Mouse (Mus musculus): Measurements from ENCODE around the gene Slc25a19. TPM values are rescaled to one million over a fixed set of nuclear protein-coding genes. Genes with fewer than 3 reads are reported as not detected.

The Slc25a19 gene
- total and polyA plus RNA-seq, 2 experiments from 2014 or later, result 34.3 to 51.7 TPM

DNA sequence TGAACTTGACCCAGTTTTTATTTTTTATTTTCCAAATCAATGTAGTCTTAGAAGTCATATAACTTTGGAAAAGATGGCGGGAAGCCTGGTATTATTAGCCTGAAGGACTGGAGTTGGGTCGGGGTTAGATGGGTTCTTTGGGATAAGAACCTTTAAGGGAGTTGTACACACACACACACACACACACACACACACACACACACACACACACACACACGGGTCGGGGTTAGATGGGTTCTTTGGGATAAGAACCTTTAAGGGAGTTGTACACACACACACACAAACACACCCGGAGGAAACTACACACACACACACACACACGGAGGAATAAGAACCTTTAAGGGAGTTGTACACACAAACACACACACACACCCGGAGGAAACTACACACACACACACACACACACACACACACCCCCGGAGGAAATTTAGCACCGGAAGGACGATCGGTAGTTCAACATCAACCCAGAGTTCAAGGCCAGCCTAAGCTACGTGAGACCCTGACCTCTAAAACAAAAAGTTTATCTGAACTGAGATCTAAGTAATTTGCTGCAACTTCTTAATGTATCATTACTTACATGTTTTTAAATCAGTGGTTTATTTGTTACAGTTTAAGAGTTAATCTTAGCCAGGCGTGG is 488 bp upstream of the Slc25a19 start:
- Histone ChIP-seq H3K4me2 (ENCODE audit: low read depth) (peak overlapping the region; percentile 88), H3K9me3 (ENCODE audit: low read length) (no peaks in the 10 kb centered on the region), H3K27ac (ENCODE audit: low read depth, low read length) (no peak overlapping the region), H3K4me3 (ENCODE audit: low read depth, low read length) (peak overlapping the region; percentile 74), H3K27me3 (ENCODE audit: insufficient read depth, low read length) (no peaks in the 10 kb centered on the region), H3K4me1 (ENCODE audit: insufficient read depth) (peaks cover 5% of the 10 kb centered on the region; the same call in 1 of the 2 replicates), H3K36me3 (ENCODE audit: insufficient read depth) (no peaks in the 10 kb centered on the region), H3K9ac (peak overlapping the region; percentile 22)
- WGBS, result 53% methylated on average over 13 of the region's 13 CpGs
- DNase-seq (no peak), ATAC-seq (no peak)
- TF ChIP-seq CTCF (IDR thresholded peaks at IDR 0.05; ENCODE audit: low read depth), result no peak

DNA sequence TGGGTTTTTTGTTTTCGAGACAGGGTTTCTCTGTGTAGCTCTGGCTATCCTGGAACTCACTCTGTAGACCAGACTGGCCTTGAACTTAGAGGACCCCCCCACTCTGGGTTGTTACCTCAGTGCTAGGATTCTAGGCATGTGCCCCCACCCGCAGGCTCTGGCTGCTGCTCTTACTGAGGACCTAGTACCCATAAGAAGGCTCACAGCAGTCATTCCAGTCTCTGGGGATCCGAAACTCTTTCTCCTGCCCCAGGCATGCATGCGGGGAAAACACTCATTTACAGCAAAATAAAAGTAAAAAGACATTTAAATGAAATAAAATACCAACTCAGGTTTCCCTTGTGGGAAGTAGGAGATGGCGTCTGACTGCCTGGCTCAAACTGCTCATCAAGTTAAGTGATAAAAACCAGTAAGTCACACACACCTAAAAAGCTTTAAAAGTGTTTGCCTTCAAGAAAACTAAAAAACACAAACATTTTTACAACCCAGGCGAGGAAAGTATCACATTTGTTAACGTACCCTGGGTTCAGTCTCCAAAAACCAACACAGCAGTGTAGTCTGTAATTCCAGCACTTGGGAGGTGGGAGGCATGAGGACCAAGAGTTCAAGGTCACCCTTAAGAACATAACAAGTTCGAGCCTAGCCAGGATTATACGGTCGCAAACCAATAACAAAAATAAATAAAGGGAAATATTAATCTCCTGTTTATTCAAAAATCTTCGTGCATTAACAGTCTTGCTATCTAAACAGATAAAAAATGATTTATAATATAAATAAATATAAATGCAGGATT is 1.1 kb downstream of the Slc25a19 start:
- no peak for DNase-seq
- Histone ChIP-seq H3K27me3 (ENCODE audit: insufficient read depth, low read length) (no peaks in the 10 kb centered on the region), H3K27ac (ENCODE audit: low read depth, low read length) (no peak overlapping the region), H3K4me1 (ENCODE audit: insufficient read depth) (peaks cover 5% of the 10 kb centered on the region; the same call in 1 of the 2 replicates), H3K4me2 (ENCODE audit: low read depth) (peak overlapping the region; percentile 88), H3K36me3 (ENCODE audit: insufficient read depth) (peaks cover 11% of the 10 kb centered on the region), H3K9me3 (ENCODE audit: low read length) (no peaks in the 10 kb centered on the region), H3K4me3 (ENCODE audit: low read depth, low read length) (peak overlapping the region; percentile 74), H3K9ac (peak overlapping the region; percentile 65)
- no peak for TF ChIP-seq CTCF (IDR thresholded peaks at IDR 0.05; ENCODE audit: low read depth)
- WGBS, result 55% methylated on average over 11 of the region's 11 CpGs
- no peak for ATAC-seq

DNA sequence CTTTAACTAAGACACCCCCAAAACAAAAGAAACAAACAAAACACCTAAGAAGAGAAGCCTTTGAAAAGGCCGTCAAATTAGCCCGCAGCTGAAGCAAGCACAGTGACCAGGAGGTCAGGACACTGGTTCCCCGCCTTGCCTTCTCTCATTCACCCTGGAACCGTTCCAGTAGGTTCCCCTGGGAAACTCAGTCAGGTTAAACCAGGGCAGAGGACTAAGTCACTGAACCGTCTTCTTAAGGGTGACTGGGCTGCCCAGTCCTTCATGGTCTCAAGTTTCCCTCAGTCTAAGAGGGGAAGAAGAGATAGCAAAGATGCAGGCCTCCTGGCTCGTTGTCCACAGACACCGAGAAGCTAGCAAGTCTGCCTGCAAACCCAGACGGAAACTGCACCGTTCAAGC is 2.2 kb downstream of the Slc25a19 start:
- Histone ChIP-seq H3K36me3 (ENCODE audit: insufficient read depth) (peaks cover 19% of the 10 kb centered on the region), H3K4me1 (ENCODE audit: insufficient read depth) (peaks cover 5% of the 10 kb centered on the region; the same call in 1 of the 2 replicates), H3K9me3 (ENCODE audit: low read length) (no peaks in the 10 kb centered on the region), H3K9ac (no peak overlapping the region), H3K4me2 (ENCODE audit: low read depth) (no peak overlapping the region), H3K27ac (ENCODE audit: low read depth, low read length) (no peak overlapping the region), H3K4me3 (ENCODE audit: low read depth, low read length) (no peak overlapping the region), H3K27me3 (ENCODE audit: insufficient read depth, low read length) (no peaks in the 10 kb centered on the region)
- no peak for DNase-seq
- ATAC-seq, result no peak
- 77% methylated on average over 9 of the region's 9 CpGs for WGBS
- TF ChIP-seq CTCF (IDR thresholded peaks at IDR 0.05; ENCODE audit: low read depth), result no peak

DNA sequence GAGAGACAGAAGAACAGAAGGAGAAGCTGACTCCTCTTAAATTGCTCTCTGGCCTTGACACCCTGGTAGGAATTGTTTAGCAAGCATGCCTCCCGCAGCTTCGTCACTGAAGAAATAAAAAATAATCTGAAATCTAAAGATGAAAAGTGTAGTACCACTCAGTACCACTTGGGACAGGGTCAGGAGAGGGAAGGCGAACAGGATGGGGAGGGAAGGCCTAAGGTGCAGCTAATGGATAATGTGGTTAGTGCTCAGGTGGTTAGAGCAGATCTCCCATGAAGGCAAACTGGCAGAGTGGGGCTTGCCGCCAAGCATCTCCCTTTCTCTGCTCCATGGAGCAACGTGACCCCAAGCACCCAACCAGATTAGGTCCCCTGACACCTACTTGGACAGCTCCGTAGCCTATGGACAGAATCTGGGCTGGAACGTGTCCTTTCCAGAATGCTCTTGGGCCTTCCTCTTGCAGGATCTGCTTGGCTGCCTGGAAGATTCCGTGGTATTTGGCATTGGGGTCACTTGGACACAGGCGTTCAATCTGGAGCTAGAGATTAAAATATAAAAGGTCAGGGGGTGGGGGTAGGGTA is 4.5 kb downstream of the Slc25a19 start:
- no peak overlapping the region for H3K27ac ChIP-seq (ENCODE audit: low read depth, low read length)

DNA sequence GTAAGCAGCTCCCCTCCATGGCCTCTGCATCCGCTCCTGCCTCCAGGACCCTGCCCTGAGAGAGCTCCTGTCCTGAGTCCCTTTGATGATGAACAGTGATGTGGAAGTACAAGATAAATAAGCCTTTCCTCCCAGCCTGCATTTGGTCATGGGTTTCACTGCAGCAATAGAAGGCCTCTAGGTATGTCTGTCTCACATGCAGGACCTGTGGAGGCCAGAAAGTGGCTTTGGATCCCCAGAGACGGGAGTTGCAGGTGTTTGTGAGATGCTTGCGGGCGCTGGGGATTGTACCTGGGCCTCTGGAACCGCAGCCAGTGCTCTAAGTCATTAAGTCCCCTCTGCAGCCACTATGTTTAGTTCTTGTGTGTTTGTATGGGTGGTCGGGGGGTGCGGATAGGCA is 8.1 kb downstream of the Slc25a19 start:
- WGBS, result 95% methylated on average over 7 of the region's 7 CpGs
- no peak for TF ChIP-seq CTCF (IDR thresholded peaks at IDR 0.05; ENCODE audit: low read depth)

More for the DNA sequence above, 4.5 kb downstream of the Slc25a19 start:
- no peaks in the 10 kb centered on the region for H3K27me3 ChIP-seq (ENCODE audit: insufficient read depth, low read length)
- peaks cover 5% of the 10 kb centered on the region; the same call in 1 of the 2 replicates for H3K4me1 ChIP-seq (ENCODE audit: insufficient read depth)
- H3K9ac ChIP-seq, result no peak overlapping the region
- ATAC-seq, result no peak
- DNase-seq, result no peak
- WGBS, result 72% methylated on average over 9 of the region's 9 CpGs
- peaks cover 37% of the 10 kb centered on the region for H3K36me3 ChIP-seq (ENCODE audit: insufficient read depth)
- H3K4me3 ChIP-seq (ENCODE audit: low read depth, low read length), result no peak overlapping the region
- TF ChIP-seq CTCF (IDR thresholded peaks at IDR 0.05; ENCODE audit: low read depth), result peak; percentile 64
- no peaks in the 10 kb centered on the region for H3K9me3 ChIP-seq (ENCODE audit: low read length)
- no peak overlapping the region for H3K4me2 ChIP-seq (ENCODE audit: low read depth)

DNA sequence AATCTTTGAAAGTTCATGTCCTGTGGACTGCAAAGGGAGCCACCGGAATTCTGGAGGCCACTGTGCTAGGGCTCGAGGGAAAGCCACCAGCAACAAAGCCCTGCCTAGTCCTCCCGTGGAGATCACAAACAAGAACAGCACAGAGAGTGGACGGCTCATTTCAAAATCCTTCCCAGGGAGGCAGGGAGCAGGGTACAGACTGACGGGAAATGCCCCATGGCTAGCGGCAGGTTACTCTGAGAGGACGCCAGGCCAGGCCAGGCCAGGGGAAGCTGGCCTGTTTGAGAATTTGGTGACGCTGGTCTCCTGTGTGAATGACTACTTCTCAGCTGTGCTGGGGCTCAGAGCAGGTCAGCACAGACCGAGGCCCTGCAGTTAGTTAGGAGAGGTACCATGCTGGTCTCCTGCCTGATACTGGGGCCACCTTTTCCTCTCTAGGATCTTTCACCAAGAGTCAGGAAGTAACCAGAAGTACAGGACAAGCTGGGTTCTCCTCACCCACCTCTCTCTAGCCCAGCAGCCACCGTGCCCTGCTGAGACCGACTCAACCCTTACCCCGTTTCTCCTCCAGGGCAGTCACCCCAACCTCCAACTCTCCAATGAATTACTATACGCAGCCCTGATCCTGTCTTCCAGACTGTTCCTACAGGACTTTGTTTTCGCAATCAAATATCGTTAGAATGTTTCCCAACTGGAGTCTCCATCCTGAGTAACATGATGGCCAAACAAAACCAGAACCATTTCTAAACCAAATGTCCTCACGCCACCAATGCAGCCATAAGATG is 9.2 kb downstream of the Slc25a19 start:
- H3K36me3 ChIP-seq (ENCODE audit: insufficient read depth), result peaks cover 52% of the 10 kb centered on the region

More for the DNA sequence above, 8.1 kb downstream of the Slc25a19 start:
- no peak overlapping the region for H3K4me3 ChIP-seq (ENCODE audit: low read depth, low read length)
- H3K27ac ChIP-seq (ENCODE audit: low read depth, low read length), result no peak overlapping the region
- no peaks in the 10 kb centered on the region for H3K9me3 ChIP-seq (ENCODE audit: low read length)
- H3K4me2 ChIP-seq (ENCODE audit: low read depth), result no peak overlapping the region
- ATAC-seq, result no peak
- H3K4me1 ChIP-seq (ENCODE audit: insufficient read depth), result no peaks in the 10 kb centered on the region
- H3K36me3 ChIP-seq (ENCODE audit: insufficient read depth), result peaks cover 48% of the 10 kb centered on the region
- no peaks in the 10 kb centered on the region for H3K27me3 ChIP-seq (ENCODE audit: insufficient read depth, low read length)
- DNase-seq, result no peak
- H3K9ac ChIP-seq, result no peak overlapping the region

More for the DNA sequence above, 9.2 kb downstream of the Slc25a19 start:
- H3K9me3 ChIP-seq (ENCODE audit: low read length), result no peaks in the 10 kb centered on the region
- no peak overlapping the region for H3K27ac ChIP-seq (ENCODE audit: low read depth, low read length)
- H3K4me2 ChIP-seq (ENCODE audit: low read depth), result no peak overlapping the region
- H3K4me3 ChIP-seq (ENCODE audit: low read depth, low read length), result no peak overlapping the region
- no peaks in the 10 kb centered on the region for H3K27me3 ChIP-seq (ENCODE audit: insufficient read depth, low read length)
- no peak for DNase-seq
- TF ChIP-seq CTCF (IDR thresholded peaks at IDR 0.05; ENCODE audit: low read depth), result no peak
- no peak for ATAC-seq
- 87% methylated on average over 16 of the region's 16 CpGs for WGBS
- no peaks in the 10 kb centered on the region for H3K4me1 ChIP-seq (ENCODE audit: insufficient read depth)
- H3K9ac ChIP-seq, result no peak overlapping the region

Data from forebrain, postnatal 0 days (tissue).